Mouse (Mus musculus): ENCODE data around the gene Ran. TPM values are rescaled to one million over a fixed set of nuclear protein-coding genes. Genes with fewer than 3 reads are reported as not detected.

Ran gene
- polyA plus RNA-seq, 1 experiment from 2014 or later: 737 TPM

DNA sequence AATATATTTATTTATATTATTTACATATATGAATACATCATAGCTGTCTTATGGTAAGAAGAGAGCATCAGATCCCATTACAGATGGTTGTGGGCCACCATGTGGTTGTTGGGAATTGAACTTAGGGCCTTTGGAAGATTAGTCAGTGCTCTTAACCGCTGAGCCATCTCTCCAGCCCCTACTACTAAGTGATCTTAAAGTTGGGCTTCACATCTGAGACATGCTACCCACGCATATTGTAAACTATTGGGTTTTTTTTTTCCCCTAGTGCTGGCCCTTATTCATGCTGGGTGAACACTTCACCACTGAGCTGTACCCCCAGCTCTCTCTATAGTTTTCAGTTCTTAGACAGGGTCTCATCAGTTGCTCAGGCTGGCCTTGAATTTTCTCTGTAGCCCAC, 8.9 kb upstream of the Ran start:
- Histone ChIP-seq H3K9me3 (ENCODE audit: low read depth, low read length) (no peaks in the 10 kb centered on the region), H3K4me2 (no peak overlapping the region), H3K27me3 (ENCODE audit: insufficient read depth, low read length) (no peaks in the 10 kb centered on the region), H3K36me3 (ENCODE audit: insufficient read depth) (no peaks in the 10 kb centered on the region), H3K27ac (ENCODE audit: low read depth) (no peak overlapping the region), H3K9ac (no peak overlapping the region), H3K4me3 (ENCODE audit: low read depth, low read length) (no peak overlapping the region), H3K4me1 (ENCODE audit: insufficient read depth) (0 out of 2 replicates have a peak, but pooled peaks cover 6% of the 10 kb centered on the region)
- DNase-seq: no peak
- ATAC-seq (ENCODE audit: insufficient read depth): no peak
- WGBS: 70% methylated on average over 2 of the region's 2 CpGs
- no peak for TF ChIP-seq CTCF (IDR thresholded peaks at IDR 0.05; ENCODE audit: low read depth)

DNA sequence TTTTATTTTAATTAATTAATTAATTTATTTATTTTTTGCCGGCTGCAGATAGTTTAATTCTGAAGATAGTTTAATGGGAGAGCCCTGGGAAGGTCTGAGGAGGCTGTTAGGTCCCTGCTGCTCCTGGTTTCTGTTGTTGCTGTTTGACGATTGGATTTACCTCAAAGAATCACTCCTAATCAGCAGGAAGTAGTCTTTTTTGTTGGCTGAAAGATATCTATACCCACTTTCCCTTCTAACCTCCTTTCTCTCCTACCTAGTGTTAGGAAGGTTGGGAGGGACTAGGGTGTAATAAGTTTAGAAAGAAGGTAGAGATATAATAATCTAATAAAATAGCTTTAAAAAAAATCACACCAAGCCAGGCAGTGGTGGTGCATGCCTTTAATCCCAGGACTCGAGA, 4.8 kb upstream of the Ran start:
- no peak for ATAC-seq (ENCODE audit: insufficient read depth)
- H3K4me3 ChIP-seq (ENCODE audit: low read depth, low read length): no peak overlapping the region
- H3K9me3 ChIP-seq (ENCODE audit: low read depth, low read length): no peaks in the 10 kb centered on the region
- DNase-seq: no peak
- no peak overlapping the region for H3K4me2 ChIP-seq
- no peak overlapping the region for H3K27ac ChIP-seq (ENCODE audit: low read depth)
- WGBS: 67% methylated on average over 3 of the region's 3 CpGs
- H3K4me1 ChIP-seq (ENCODE audit: insufficient read depth): peaks cover 5% of the 10 kb centered on the region; the same call in 1 of the 2 replicates
- no peaks in the 10 kb centered on the region for H3K27me3 ChIP-seq (ENCODE audit: insufficient read depth, low read length)
- no peak for TF ChIP-seq CTCF (IDR thresholded peaks at IDR 0.05; ENCODE audit: low read depth)
- H3K36me3 ChIP-seq (ENCODE audit: insufficient read depth): no peaks in the 10 kb centered on the region
- H3K9ac ChIP-seq: no peak overlapping the region

DNA sequence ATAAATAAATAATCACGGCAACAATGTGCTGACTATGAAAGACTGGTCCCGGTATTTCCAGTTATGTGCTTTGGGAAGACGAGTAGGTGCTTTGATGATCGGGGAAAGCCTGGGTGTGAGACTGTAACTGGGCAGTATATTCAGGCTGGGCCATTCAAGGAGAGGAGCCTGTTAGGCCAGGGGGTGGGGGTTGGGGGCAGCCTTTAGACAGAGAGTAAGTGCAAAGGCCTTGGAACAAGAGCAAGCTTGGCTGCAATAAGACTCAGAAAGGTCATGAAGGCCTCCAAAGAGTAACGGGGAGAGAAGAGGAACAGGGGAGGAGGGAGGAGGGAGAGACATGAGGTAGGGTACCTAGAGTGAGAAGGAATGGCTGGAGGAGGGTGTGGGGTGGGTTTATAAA, 4.3 kb upstream of the Ran start:
- no peaks in the 10 kb centered on the region for H3K9me3 ChIP-seq (ENCODE audit: low read depth, low read length)
- H3K4me2 ChIP-seq: no peak overlapping the region
- ATAC-seq (ENCODE audit: insufficient read depth) (no peak), DNase-seq (no peak)
- H3K36me3 ChIP-seq (ENCODE audit: insufficient read depth): no peaks in the 10 kb centered on the region
- H3K27me3 ChIP-seq (ENCODE audit: insufficient read depth, low read length): no peaks in the 10 kb centered on the region
- WGBS: 77% methylated on average over 5 of the region's 5 CpGs
- peaks cover 5% of the 10 kb centered on the region; the same call in 1 of the 2 replicates for H3K4me1 ChIP-seq (ENCODE audit: insufficient read depth)
- TF ChIP-seq CTCF (IDR thresholded peaks at IDR 0.05; ENCODE audit: low read depth): no peak
- H3K9ac ChIP-seq: no peak overlapping the region
- no peak overlapping the region for H3K4me3 ChIP-seq (ENCODE audit: low read depth, low read length)
- no peak overlapping the region for H3K27ac ChIP-seq (ENCODE audit: low read depth)

DNA sequence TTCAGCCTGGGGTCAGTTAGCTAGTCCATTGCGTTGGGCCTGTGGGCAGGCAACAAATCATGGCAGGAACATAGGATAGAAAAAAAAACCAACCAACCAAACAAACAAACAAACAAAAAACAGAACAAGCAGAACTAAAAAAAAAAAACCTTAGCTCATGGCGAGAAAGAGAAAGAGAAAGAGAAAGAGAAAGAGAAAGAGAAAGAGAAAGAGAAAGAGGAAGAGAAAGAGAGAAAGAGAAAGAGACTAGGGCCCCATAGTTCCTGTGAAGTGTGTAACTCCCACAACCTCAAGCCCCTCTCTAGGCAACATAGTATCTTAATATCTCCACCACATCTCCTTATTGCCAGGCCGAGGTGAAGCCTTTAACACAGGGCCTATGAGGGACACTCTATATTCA, 3.5 kb upstream of the Ran start:
- H3K36me3 ChIP-seq (ENCODE audit: insufficient read depth): no peaks in the 10 kb centered on the region
- no peak overlapping the region for H3K9ac ChIP-seq
- DNase-seq (no peak), ATAC-seq (ENCODE audit: insufficient read depth) (no peak)
- H3K27me3 ChIP-seq (ENCODE audit: insufficient read depth, low read length): no peaks in the 10 kb centered on the region
- H3K4me3 ChIP-seq (ENCODE audit: low read depth, low read length): no peak overlapping the region
- 87% methylated on average over 3 of the region's 3 CpGs for WGBS
- no peak for TF ChIP-seq CTCF (IDR thresholded peaks at IDR 0.05; ENCODE audit: low read depth)
- no peak overlapping the region for H3K27ac ChIP-seq (ENCODE audit: low read depth)
- peaks cover 5% of the 10 kb centered on the region; the same call in 1 of the 2 replicates for H3K4me1 ChIP-seq (ENCODE audit: insufficient read depth)
- H3K4me2 ChIP-seq: no peak overlapping the region
- H3K9me3 ChIP-seq (ENCODE audit: low read depth, low read length): no peaks in the 10 kb centered on the region

DNA sequence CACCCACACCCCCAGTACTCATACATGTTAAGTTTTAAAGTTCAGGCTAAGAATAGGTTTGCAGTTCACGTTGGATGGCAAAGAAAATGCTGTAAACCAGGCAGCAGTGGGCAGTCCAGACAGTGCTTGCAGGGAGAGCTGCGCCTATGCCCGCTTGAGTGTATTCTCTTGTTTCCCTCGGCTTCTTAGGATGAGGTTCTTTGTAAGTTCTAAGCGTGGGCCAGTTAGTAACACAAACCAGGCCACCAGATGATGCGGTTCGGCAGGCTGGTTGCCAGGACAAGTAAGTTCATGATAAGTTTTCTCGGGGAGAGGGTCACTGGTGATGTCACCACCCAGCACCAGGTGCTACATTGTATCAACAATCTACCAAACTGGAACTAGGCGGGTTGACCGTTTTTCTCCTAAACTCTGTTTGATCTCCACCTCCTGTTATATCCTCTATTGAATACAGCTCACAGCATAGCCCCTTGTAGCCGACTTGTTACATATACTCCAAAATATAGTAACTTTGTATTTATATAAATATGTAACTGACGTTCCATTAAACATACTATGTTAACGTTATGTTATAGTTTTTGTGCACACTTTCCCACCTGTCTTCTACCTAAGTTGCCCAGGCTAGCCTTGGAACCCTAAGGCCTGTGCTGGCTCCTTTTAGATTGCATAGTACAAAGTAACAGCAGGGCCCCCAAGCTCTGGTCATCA, 933 bp upstream of the Ran start:
- peak overlapping the region; percentile 98 for H3K27ac ChIP-seq (ENCODE audit: low read depth)
- 78% methylated on average over 13 of the region's 13 CpGs for WGBS
- H3K4me3 ChIP-seq (ENCODE audit: low read depth, low read length): peak overlapping the region; percentile 95
- H3K27me3 ChIP-seq (ENCODE audit: insufficient read depth, low read length): no peaks in the 10 kb centered on the region
- H3K36me3 ChIP-seq (ENCODE audit: insufficient read depth): peaks cover 22% of the 10 kb centered on the region
- H3K9me3 ChIP-seq (ENCODE audit: low read depth, low read length): no peaks in the 10 kb centered on the region
- peak overlapping the region; percentile 73 for H3K9ac ChIP-seq
- TF ChIP-seq CTCF (IDR thresholded peaks at IDR 0.05; ENCODE audit: low read depth): no peak
- ATAC-seq (ENCODE audit: insufficient read depth): no peak
- DNase-seq: no peak
- H3K4me2 ChIP-seq: peak overlapping the region; percentile 71
- H3K4me1 ChIP-seq (ENCODE audit: insufficient read depth): peaks cover 5% of the 10 kb centered on the region; the same call in 1 of the 2 replicates

DNA sequence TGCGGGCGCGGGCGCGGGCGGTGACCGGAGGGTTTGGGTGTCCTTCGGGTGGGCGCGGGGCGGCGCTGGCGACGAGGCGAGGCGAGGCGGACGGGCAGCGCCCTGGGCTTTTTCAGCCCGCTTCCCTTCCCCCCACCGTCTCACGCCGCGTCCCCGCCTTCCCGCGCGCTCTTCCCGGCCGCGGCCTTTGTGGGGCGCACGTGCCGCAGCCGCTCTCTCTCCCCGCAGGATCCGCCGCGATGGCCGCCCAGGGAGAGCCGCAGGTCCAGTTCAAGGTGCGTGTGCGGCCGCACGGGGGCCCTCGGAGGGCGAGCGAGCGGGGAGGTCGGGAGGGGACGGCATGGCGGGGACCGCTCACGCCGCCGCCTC, 415 bp downstream of the Ran start:
- DNase-seq (peak; percentile 84), ATAC-seq (ENCODE audit: insufficient read depth) (peak; percentile 73)
- Histone ChIP-seq H3K4me1 (ENCODE audit: insufficient read depth) (peaks cover 5% of the 10 kb centered on the region; the same call in 1 of the 2 replicates), H3K9ac (peak overlapping the region; percentile 97), H3K9me3 (ENCODE audit: low read depth, low read length) (no peaks in the 10 kb centered on the region), H3K36me3 (ENCODE audit: insufficient read depth) (peaks cover 34% of the 10 kb centered on the region), H3K27ac (ENCODE audit: low read depth) (peak overlapping the region; percentile 97), H3K4me2 (peak overlapping the region; percentile 72), H3K27me3 (ENCODE audit: insufficient read depth, low read length) (no peaks in the 10 kb centered on the region), H3K4me3 (ENCODE audit: low read depth, low read length) (peak overlapping the region; percentile 95)
- 1% methylated on average over 52 of the region's 56 CpGs for WGBS
- TF ChIP-seq CTCF (IDR thresholded peaks at IDR 0.05; ENCODE audit: low read depth): no peak

DNA sequence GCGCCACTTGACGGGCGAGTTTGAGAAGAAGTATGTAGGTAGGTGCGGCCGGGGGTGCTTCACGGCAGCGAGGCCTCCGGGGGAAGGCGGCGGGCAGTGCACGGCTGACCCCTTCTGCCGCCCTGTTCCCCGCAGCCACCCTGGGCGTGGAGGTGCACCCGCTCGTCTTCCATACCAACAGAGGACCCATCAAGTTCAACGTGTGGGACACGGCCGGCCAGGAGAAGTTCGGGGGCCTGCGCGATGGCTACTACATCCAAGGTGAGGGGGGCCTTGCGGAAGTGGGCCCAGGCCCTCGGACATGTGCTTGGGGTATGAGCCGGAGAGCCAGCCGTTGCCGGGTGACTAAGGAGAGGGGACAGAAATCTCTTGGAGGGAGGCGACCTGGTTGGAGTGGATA, 862 bp downstream of the Ran start:
- no peaks in the 10 kb centered on the region for H3K9me3 ChIP-seq (ENCODE audit: low read depth, low read length)
- no peak for TF ChIP-seq CTCF (IDR thresholded peaks at IDR 0.05; ENCODE audit: low read depth)
- peak overlapping the region; percentile 97 for H3K27ac ChIP-seq (ENCODE audit: low read depth)
- H3K27me3 ChIP-seq (ENCODE audit: insufficient read depth, low read length): no peaks in the 10 kb centered on the region
- 5% methylated on average over 28 of the region's 28 CpGs for WGBS
- peaks cover 38% of the 10 kb centered on the region for H3K36me3 ChIP-seq (ENCODE audit: insufficient read depth)
- ATAC-seq (ENCODE audit: insufficient read depth): peak; percentile 2; the same call in 1 of the 2 replicates
- H3K9ac ChIP-seq: peak overlapping the region; percentile 97
- DNase-seq: peak; percentile 52
- peak overlapping the region; percentile 95 for H3K4me3 ChIP-seq (ENCODE audit: low read depth, low read length)
- H3K4me2 ChIP-seq: peak overlapping the region; percentile 72
- peaks cover 5% of the 10 kb centered on the region; the same call in 1 of the 2 replicates for H3K4me1 ChIP-seq (ENCODE audit: insufficient read depth)

Data from lung, embryonic 14.5 days (tissue).